Mouse (Mus musculus): ENCODE results near the gene Igf2bp2. TPM values are rescaled to one million over a fixed set of nuclear protein-coding genes. Genes with fewer than 3 reads are reported as not detected.

Igf2bp2 gene
- total and polyA plus RNA-seq, 2 experiments from 2014 or later = 5.6 to 12.2 TPM

DNA sequence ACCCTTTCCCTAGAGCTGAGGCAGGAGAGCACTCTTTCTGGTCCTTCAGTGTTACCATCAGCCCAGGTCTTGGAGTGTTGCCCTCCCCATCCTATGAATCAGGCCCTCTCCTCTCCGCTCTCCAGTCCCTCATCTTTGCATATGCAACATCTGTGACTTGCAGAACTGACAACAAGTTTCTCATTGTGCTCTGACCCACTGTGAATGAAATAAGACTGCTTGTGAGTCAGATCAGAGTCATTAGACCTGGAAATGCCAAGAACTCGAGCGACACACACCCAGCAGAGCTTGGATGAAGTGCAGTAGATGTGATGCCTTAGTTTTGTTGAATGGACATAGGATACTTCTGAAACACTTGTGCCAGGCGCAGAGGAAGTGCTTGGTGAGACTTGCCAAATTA is 19.2 kb upstream of the Igf2bp2 start:
- Histone ChIP-seq H3K4me1 (ENCODE audit: insufficient read depth) (no peaks in the 10 kb centered on the region), H3K9me3 (ENCODE audit: low read length) (no peaks in the 10 kb centered on the region), H3K27ac (ENCODE audit: low read depth, low read length) (no peak overlapping the region), H3K27me3 (ENCODE audit: insufficient read depth, low read length) (no peaks in the 10 kb centered on the region), H3K9ac (no peak overlapping the region), H3K36me3 (ENCODE audit: insufficient read depth) (no peaks in the 10 kb centered on the region), H3K4me3 (ENCODE audit: low read depth, low read length) (no peak overlapping the region), H3K4me2 (ENCODE audit: low read depth) (no peak overlapping the region)
- ATAC-seq (no peak), DNase-seq (no peak)
- no peak for TF ChIP-seq CTCF (IDR thresholded peaks at IDR 0.05; ENCODE audit: low read depth)
- 84% methylated on average over 4 of the region's 4 CpGs for WGBS

DNA sequence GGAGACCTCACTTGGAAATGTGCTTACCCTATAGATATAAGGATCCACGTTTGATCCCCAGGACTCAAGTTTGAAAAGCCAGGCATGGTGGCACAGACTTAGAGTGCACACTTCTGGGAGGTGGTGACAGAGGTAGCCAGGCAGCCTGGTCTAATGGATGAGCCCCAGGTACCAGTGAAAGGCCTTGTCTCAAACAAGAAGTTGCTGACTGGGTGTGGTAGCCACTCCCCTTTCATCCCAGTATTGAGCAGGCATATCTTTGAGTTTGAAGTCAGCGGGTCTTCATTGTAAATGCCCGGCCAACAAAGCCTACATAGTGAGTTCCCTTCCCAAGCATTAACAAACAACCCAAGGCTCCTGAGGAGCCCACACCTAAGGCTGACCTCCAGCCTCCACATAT is 15.7 kb upstream of the Igf2bp2 start:
- no peaks in the 10 kb centered on the region for H3K27me3 ChIP-seq (ENCODE audit: insufficient read depth, low read length)
- H3K9ac ChIP-seq = no peak overlapping the region
- no peaks in the 10 kb centered on the region for H3K4me1 ChIP-seq (ENCODE audit: insufficient read depth)
- no peak overlapping the region for H3K27ac ChIP-seq (ENCODE audit: low read depth, low read length)
- TF ChIP-seq CTCF (IDR thresholded peaks at IDR 0.05; ENCODE audit: low read depth) = no peak
- DNase-seq (no peak), ATAC-seq (no peak)
- no peaks in the 10 kb centered on the region for H3K9me3 ChIP-seq (ENCODE audit: low read length)
- WGBS = 74% methylated on average over 3 of the region's 3 CpGs
- H3K36me3 ChIP-seq (ENCODE audit: insufficient read depth) = no peaks in the 10 kb centered on the region
- H3K4me2 ChIP-seq (ENCODE audit: low read depth) = no peak overlapping the region
- H3K4me3 ChIP-seq (ENCODE audit: low read depth, low read length) = no peak overlapping the region

DNA sequence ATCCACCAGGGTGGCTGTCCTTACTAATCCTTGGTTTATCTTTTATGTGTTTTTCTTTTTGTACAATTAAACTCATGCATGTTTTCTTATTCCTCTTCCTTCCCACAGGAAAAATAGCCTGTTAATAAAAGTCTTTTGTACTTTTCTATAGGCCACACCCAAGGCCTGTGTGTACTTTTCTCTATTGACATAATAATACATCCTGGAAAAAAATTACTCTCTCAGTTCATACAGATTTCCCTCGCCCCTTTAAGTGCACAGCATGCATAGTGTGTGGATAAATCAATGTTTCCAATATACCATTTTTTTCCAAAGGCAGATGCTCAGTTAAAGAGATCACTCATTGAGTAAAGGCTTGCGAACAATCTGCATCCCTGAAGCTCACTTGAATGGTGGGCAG is 14.9 kb upstream of the Igf2bp2 start:
- Histone ChIP-seq H3K27ac (ENCODE audit: low read depth, low read length) (no peak overlapping the region), H3K4me1 (ENCODE audit: insufficient read depth) (no peaks in the 10 kb centered on the region), H3K4me2 (ENCODE audit: low read depth) (no peak overlapping the region), H3K4me3 (ENCODE audit: low read depth, low read length) (no peak overlapping the region), H3K27me3 (ENCODE audit: insufficient read depth, low read length) (no peaks in the 10 kb centered on the region), H3K9ac (no peak overlapping the region), H3K9me3 (ENCODE audit: low read length) (no peaks in the 10 kb centered on the region), H3K36me3 (ENCODE audit: insufficient read depth) (no peaks in the 10 kb centered on the region)
- no peak for DNase-seq
- ATAC-seq = no peak
- no peak for TF ChIP-seq CTCF (IDR thresholded peaks at IDR 0.05; ENCODE audit: low read depth)
- 79% methylated on average over 2 of the region's 2 CpGs for WGBS

GRCm38 (mm10) chr16:22168731-22169130 is 5.6 kb upstream of the Igf2bp2 start:
- TF ChIP-seq CTCF (IDR thresholded peaks at IDR 0.05; ENCODE audit: low read depth) = no peak
- WGBS = 93% methylated on average over 8 of the region's 8 CpGs
- no peak for ATAC-seq
- no peak overlapping the region for H3K4me3 ChIP-seq (ENCODE audit: low read depth, low read length)
- H3K27me3 ChIP-seq (ENCODE audit: insufficient read depth, low read length) = no peaks in the 10 kb centered on the region
- no peaks in the 10 kb centered on the region for H3K36me3 ChIP-seq (ENCODE audit: insufficient read depth)
- H3K4me1 ChIP-seq (ENCODE audit: insufficient read depth) = no peaks in the 10 kb centered on the region; the same call in 1 of the 2 replicates
- no peak overlapping the region for H3K27ac ChIP-seq (ENCODE audit: low read depth, low read length)
- H3K4me2 ChIP-seq (ENCODE audit: low read depth) = no peak overlapping the region
- no peaks in the 10 kb centered on the region for H3K9me3 ChIP-seq (ENCODE audit: low read length)
- H3K9ac ChIP-seq = no peak overlapping the region
- no peak for DNase-seq

DNA sequence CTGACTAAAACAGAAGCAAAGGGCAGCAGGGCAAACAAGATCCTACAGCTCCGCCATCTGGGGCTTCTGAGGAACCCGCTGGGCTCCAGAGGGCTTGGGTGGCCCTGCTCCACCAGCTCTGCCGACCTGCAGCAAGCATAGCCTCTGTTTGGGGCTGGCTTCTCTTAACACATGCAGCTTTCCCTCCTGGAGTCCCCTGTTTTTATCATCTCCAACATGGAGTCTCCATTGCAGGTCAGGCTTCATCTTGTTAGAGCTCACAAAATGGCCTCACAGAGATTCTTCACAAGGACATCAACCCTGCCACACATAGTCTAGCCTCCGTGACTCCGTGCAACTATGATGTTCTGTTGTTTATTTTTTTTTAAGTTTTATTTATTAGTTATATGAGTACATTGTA is 2.5 kb upstream of the Igf2bp2 start:
- WGBS = 90% methylated on average over 5 of the region's 5 CpGs
- DNase-seq (no peak), ATAC-seq (no peak)
- H3K27ac ChIP-seq (ENCODE audit: low read depth, low read length) = no peak overlapping the region
- no peak for TF ChIP-seq CTCF (IDR thresholded peaks at IDR 0.05; ENCODE audit: low read depth)
- H3K9me3 ChIP-seq (ENCODE audit: low read length) = no peaks in the 10 kb centered on the region
- no peaks in the 10 kb centered on the region for H3K36me3 ChIP-seq (ENCODE audit: insufficient read depth)
- H3K4me3 ChIP-seq (ENCODE audit: low read depth, low read length) = no peak overlapping the region
- H3K4me1 ChIP-seq (ENCODE audit: insufficient read depth) = no peaks in the 10 kb centered on the region; the same call in 1 of the 2 replicates
- H3K27me3 ChIP-seq (ENCODE audit: insufficient read depth, low read length) = no peaks in the 10 kb centered on the region
- no peak overlapping the region for H3K9ac ChIP-seq
- no peak overlapping the region for H3K4me2 ChIP-seq (ENCODE audit: low read depth)

- Histone ChIP-seq H3K4me3 (ENCODE audit: low read depth, low read length) (no peak overlapping the region), H3K9ac (no peak overlapping the region), H3K36me3 (ENCODE audit: insufficient read depth) (no peaks in the 10 kb centered on the region), H3K27ac (ENCODE audit: low read depth, low read length) (no peak overlapping the region), H3K4me2 (ENCODE audit: low read depth) (no peak overlapping the region; the same call in 1 of the 2 replicates), H3K9me3 (ENCODE audit: low read length) (no peaks in the 10 kb centered on the region), H3K27me3 (ENCODE audit: insufficient read depth, low read length) (no peaks in the 10 kb centered on the region), H3K4me1 (ENCODE audit: insufficient read depth) (no peaks in the 10 kb centered on the region; the same call in 1 of the 2 replicates)
- DNase-seq (no peak), ATAC-seq (no peak)
- TF ChIP-seq CTCF (IDR thresholded peaks at IDR 0.05; ENCODE audit: low read depth) = no peak
- 31% methylated on average over 8 of the region's 8 CpGs for WGBS
These were observed 1.3 kb upstream of the Igf2bp2 start for GRCm38 (mm10) chr16:22164446-22164845.

- H3K27ac ChIP-seq (ENCODE audit: low read depth, low read length) = no peak overlapping the region
- DNase-seq (peak; percentile 47), ATAC-seq (peak; percentile 54)
- peak overlapping the region; percentile 81 for H3K4me3 ChIP-seq (ENCODE audit: low read depth, low read length)
- no peaks in the 10 kb centered on the region; the same call in 1 of the 2 replicates for H3K4me1 ChIP-seq (ENCODE audit: insufficient read depth)
- whole genome bisulfite sequencing = under 1% methylated on average over 27 of the region's 27 CpGs
- peak; percentile 40 for TF ChIP-seq CTCF (IDR thresholded peaks at IDR 0.05; ENCODE audit: low read depth)
- no peaks in the 10 kb centered on the region for H3K36me3 ChIP-seq (ENCODE audit: insufficient read depth)
- H3K27me3 ChIP-seq (ENCODE audit: insufficient read depth, low read length) = no peaks in the 10 kb centered on the region
- H3K4me2 ChIP-seq (ENCODE audit: low read depth) = peak overlapping the region; percentile 98
- peak overlapping the region; percentile 68 for H3K9ac ChIP-seq
- no peaks in the 10 kb centered on the region for H3K9me3 ChIP-seq (ENCODE audit: low read length)
These were observed 355 bp upstream of the Igf2bp2 start for GRCm38 (mm10) chr16:22163456-22163851.

Measured in forebrain, postnatal 0 days (tissue).